Mouse (Mus musculus): Measurements from ENCODE around the gene Mrpl30. TPM values are rescaled to one million over a fixed set of nuclear protein-coding genes. Genes with fewer than 3 reads are reported as not detected.

The Mrpl30 gene
- total and polyA plus RNA-seq, 3 experiments: 107 to 242 (median 141) TPM

DNA sequence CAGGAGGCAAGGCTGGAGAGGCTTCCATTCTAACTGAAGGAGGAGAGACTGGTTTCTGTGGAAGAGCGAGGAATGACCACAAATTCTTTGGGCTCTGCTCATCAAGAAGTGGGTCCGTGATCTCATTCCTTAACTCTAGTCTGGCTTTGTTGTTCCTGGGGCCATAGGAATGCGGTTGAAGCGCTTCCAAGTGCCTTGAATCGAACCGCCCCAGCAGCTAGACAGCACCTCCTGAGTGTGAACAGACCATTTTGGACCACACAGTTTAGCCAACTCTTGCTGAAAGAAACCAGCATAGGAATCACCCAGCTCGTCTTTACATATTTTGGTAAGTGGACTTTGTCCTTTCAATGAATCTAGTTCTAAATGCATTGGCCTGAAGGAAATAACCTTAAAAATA lies 18.6 kb upstream of the Mrpl30 start, which contains the start of gene Lipt1:
TSS of gene Lipt1 (plus strand) at position 35 of the 400 bp plus-strand sequence.
- TF ChIP-seq NELFE (IDR thresholded peaks at IDR 0.05; ENCODE audit: low read depth, low read length) (no peak), BHLHE40 (IDR thresholded peaks at IDR 0.05; ENCODE audit: low read depth, low read length) (no peak), MAZ (IDR thresholded peaks at IDR 0.05; ENCODE audit: low read depth, low read length) (no peak), ZC3H11A (IDR thresholded peaks at IDR 0.05; ENCODE audit: low read depth, low read length) (no peak), MEF2A (IDR thresholded peaks at IDR 0.05; ENCODE audit: borderline replicate concordance, low read depth, low read length) (peak; percentile 59; the same call in 1 of the 2 replicates), EP300 (IDR thresholded peaks at IDR 0.05; ENCODE audit: low read length) (no peak), JUN (IDR thresholded peaks at IDR 0.05; ENCODE audit: insufficient read depth, low read depth, low read length) (no peak), SIN3A (IDR thresholded peaks at IDR 0.05; ENCODE audit: low read length) (no peak)
- peak within 1 kb of the TSS; percentile 53 for H3K9ac ChIP-seq (ENCODE audit: insufficient read depth, low read depth)
- no peaks in the 10 kb centered on the region for H3K79me2 ChIP-seq (replicated peaks; ENCODE audit: control insufficient read depth, extremely low read depth, insufficient read depth, poor library complexity, severe bottlenecking)
- DNase-seq (ENCODE audit: extremely low read depth): no peak
- H3K9me3 ChIP-seq (replicated peaks; ENCODE audit: low read length): peaks cover 4% of the 10 kb centered on the region
- peaks cover 14% of the 10 kb centered on the region for H3K27me3 ChIP-seq (replicated peaks)
- in situ Hi-C loops (cut with MboI; ENCODE audit: low pct_ligation_motif_present, low pct_unique_long_range_greater_than_20kb, low sequenced_read_pairs): loop anchor here (10.0 kb wide), 2 partner anchors 187 to 253 kb away; partner anchors contain the start of gene Rev1
- H3K4me1 ChIP-seq (ENCODE audit: control insufficient read depth in 1 of 2, insufficient read depth in 2 of 2): peaks cover 2 to 11% of the 10 kb centered on the region in 2 experiments; a peak in 2 of 4 replicates
- H3K4me3 ChIP-seq (replicated peaks in 1 of 3; ENCODE audit: low read depth in 2 of 3, low read length in 2 of 3, poor library complexity in 1 of 3): peak within 1 kb of the TSS; percentile 53 to 69 (median 61)
- dilution Hi-C loops (cut with MboI; ENCODE audit: extremely low pct_ligation_motif_present, extremely low pct_unique_long_range_greater_than_20kb, low sequenced_read_pairs): no loop called here
- peak within 1 kb of the TSS; percentile 97 for H3K4me2 ChIP-seq (ENCODE audit: insufficient read depth, low read depth, poor library complexity, severe bottlenecking)
- H3K27ac ChIP-seq (ENCODE audit: insufficient read depth, low read depth): no peak within 1 kb of the TSS
- peaks cover 15 to 20% of the 10 kb centered on the region in 2 experiments for H3K36me3 ChIP-seq (replicated peaks in 1 of 2; ENCODE audit: control insufficient read depth in 1 of 2, insufficient read depth in 1 of 2, low read length in 1 of 2)

- Histone ChIP-seq H3K27me3 (replicated peaks) (peaks cover 14% of the 10 kb centered on the region), H3K79me2 (replicated peaks; ENCODE audit: control insufficient read depth, extremely low read depth, insufficient read depth, poor library complexity, severe bottlenecking) (no peaks in the 10 kb centered on the region), H3K36me3 (replicated peaks in 1 of 2; ENCODE audit: control insufficient read depth in 1 of 2, insufficient read depth in 1 of 2, low read length in 1 of 2) (peaks cover 20 to 27% of the 10 kb centered on the region in 2 experiments), H3K4me3 (replicated peaks in 1 of 3; ENCODE audit: low read depth in 2 of 3, low read length in 2 of 3, poor library complexity in 1 of 3) (peak overlapping the region; percentile 53 to 69 (median 61)), H3K9me3 (replicated peaks; ENCODE audit: low read length) (peaks cover 3% of the 10 kb centered on the region), H3K4me1 (ENCODE audit: control insufficient read depth in 1 of 2, insufficient read depth in 2 of 2) (peaks cover 2 to 11% of the 10 kb centered on the region in 2 experiments; a peak in 2 of 4 replicates), H3K4me2 (ENCODE audit: insufficient read depth, low read depth, poor library complexity, severe bottlenecking) (peak overlapping the region; percentile 97), H3K27ac (ENCODE audit: insufficient read depth, low read depth) (no peak overlapping the region), H3K9ac (ENCODE audit: insufficient read depth, low read depth) (peak overlapping the region; percentile 53)
- dilution Hi-C loops (cut with MboI; ENCODE audit: extremely low pct_ligation_motif_present, extremely low pct_unique_long_range_greater_than_20kb, low sequenced_read_pairs): no loop called here
- peak; percentile 84 for DNase-seq (ENCODE audit: extremely low read depth)
- TF ChIP-seq TCF12 (IDR thresholded peaks at IDR 0.05; ENCODE audit: low read depth, low read length) (no peak), SIN3A (IDR thresholded peaks at IDR 0.05; ENCODE audit: low read length) (peak; percentile 76), CHD2 (IDR thresholded peaks at IDR 0.05; ENCODE audit: low read length) (no peak), MXI1 (IDR thresholded peaks at IDR 0.05; ENCODE audit: low read depth, low read length) (peak; percentile 99), USF2 (conservative IDR thresholded peaks at IDR 0.05; ENCODE audit: low read depth, low read length) (no peak), ELF1 (IDR thresholded peaks at IDR 0.05; ENCODE audit: low read depth, low read length) (peak; percentile 60), ZNF384 (IDR thresholded peaks at IDR 0.05; ENCODE audit: low read depth, low read length) (peak; percentile 26; the same call in 1 of the 2 replicates), NELFE (IDR thresholded peaks at IDR 0.05; ENCODE audit: low read depth, low read length) (peak; percentile 38; the same call in 1 of the 2 replicates), NRF1 (IDR thresholded peaks at IDR 0.05; ENCODE audit: low read depth, low read length) (peak; percentile 47; the same call in 1 of the 2 replicates), ETS1 (conservative IDR thresholded peaks at IDR 0.05; ENCODE audit: low read depth, low read length) (0 out of 2 replicates have a peak, but pooled peaks have one; percentile 17), POLR2A (IDR thresholded peaks at IDR 0.05; ENCODE audit: low read depth, low read length) (peak; percentile 70), RAD21 (IDR thresholded peaks at IDR 0.05; ENCODE audit: low read depth, low read length) (no peak), MAX (IDR thresholded peaks at IDR 0.05; ENCODE audit: low read length) (peak; percentile 79), BHLHE40 (IDR thresholded peaks at IDR 0.05; ENCODE audit: low read depth, low read length) (peak; percentile 92), ZC3H11A (IDR thresholded peaks at IDR 0.05; ENCODE audit: low read depth, low read length) (no peak), GABPA (IDR thresholded peaks at IDR 0.05; ENCODE audit: insufficient replicate concordance, low read depth, low read length) (no peak), USF1 (IDR thresholded peaks at IDR 0.05; ENCODE audit: low read depth, low read length) (no peak), MYC (IDR thresholded peaks at IDR 0.05; ENCODE audit: low read depth, low read length) (peak; percentile 94), E2F4 (IDR thresholded peaks at IDR 0.05; ENCODE audit: insufficient replicate concordance, low read depth, low read length) (no peak), PAX5 (IDR thresholded peaks at IDR 0.05; ENCODE audit: low read length) (no peak), HCFC1 (IDR thresholded peaks at IDR 0.05; ENCODE audit: low read depth, low read length) (peak; percentile 55), MAZ (IDR thresholded peaks at IDR 0.05; ENCODE audit: low read depth, low read length) (0 out of 2 replicates have a peak, but pooled peaks have one; percentile 47), TBP (conservative IDR thresholded peaks at IDR 0.05; ENCODE audit: low read depth, low read length) (no peak), JUN (IDR thresholded peaks at IDR 0.05; ENCODE audit: insufficient read depth, low read depth, low read length) (no peak)
- in situ Hi-C loops (cut with MboI; ENCODE audit: low pct_ligation_motif_present, low pct_unique_long_range_greater_than_20kb, low sequenced_read_pairs): loop anchor here (10.0 kb wide), 2 partner anchors 188 to 252 kb away; partner anchors contain the start of gene Rev1
These were observed 17.9 kb upstream of the Mrpl30 start for GRCm38 (mm10) chr1:37872131-37873067.
